Comparison of ENCODE assay signal across 20 mouse cellular contexts in the genomic region with DNA sequence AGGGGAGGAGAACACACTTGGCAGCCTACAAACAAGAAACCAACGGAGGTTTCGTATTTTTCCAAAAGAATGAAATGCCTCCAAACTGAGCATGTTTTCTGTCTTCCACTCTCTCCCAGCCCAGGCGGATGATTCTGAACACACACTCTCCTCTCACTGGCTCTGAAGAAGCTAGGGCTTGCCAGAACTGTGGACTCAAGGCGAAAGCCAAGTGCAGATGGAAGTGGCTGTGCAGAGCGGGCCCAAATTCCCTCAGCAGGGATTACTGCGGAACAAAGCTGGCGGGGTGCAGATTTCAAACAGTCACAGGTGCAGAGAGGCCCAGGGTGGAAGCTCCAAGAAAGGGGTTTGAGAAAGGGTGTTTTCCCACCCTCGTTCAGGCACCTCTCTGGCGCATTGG. TPM values are rescaled to one million over a fixed set of nuclear protein-coding genes. Genes with fewer than 3 reads are reported as not detected.
A peak's percentile ranks its signal among the peaks of the same experiment; 100 is the strongest.
DNase-seq lines count a peak whose midpoint lies in the region; ATAC-seq and TF ChIP-seq lines count a peak whose summit lies in the region.
"Had no signal": no experiment of that assay in that cellular context is flagged by ENCODE, and none has a peak within 500 bp of the region (broad histone marks: within the 10 kb centered on the region; RNA-seq: fewer than 3 reads in every experiment).

No protein-coding gene starts in this region.

- intact Hi-C loops in left cerebral cortex, adult 2 months (cut with DNase I): no loop called here

- H3K4me1 ChIP-seq in hindbrain, postnatal 0 days (ENCODE audit: insufficient read depth, low read length): no peaks in the 10 kb centered on the region
- no peaks in the 10 kb centered on the region for H3K4me1 ChIP-seq in hindbrain, embryonic 10.5 days (replicated peaks)

- H3K4me3 ChIP-seq in hindbrain, postnatal 0 days (ENCODE audit: low read length): no peak overlapping the region
- no peak overlapping the region for H3K4me3 ChIP-seq in hindbrain, embryonic 10.5 days
- H3K4me3 ChIP-seq in left cerebral cortex, adult 2 months: no peak overlapping the region

- no peaks in the 10 kb centered on the region for H3K9me3 ChIP-seq in hindbrain, postnatal 0 days (ENCODE audit: low read length)
- H3K9me3 ChIP-seq in hindbrain, embryonic 10.5 days: no peaks in the 10 kb centered on the region

- no peak for ATAC-seq in hindbrain, postnatal 0 days

- no peak for TF ChIP-seq CTCF in hindbrain, postnatal 0 days (IDR thresholded peaks at IDR 0.05; ENCODE audit: low read depth)
- TF ChIP-seq CTCF in left cerebral cortex, adult 2 months (IDR thresholded peaks at IDR 0.05): no peak

- 68% methylated on average over 9 of the region's 9 CpGs for WGBS in hindbrain, postnatal 0 days
- 78% methylated on average over 9 of the region's 9 CpGs for WGBS in hindbrain, embryonic 10.5 days

- no peak overlapping the region for H3K9ac ChIP-seq in hindbrain, postnatal 0 days (replicated peaks; ENCODE audit: low read length)
- H3K9ac ChIP-seq: liver, embryonic 14.5 days had no signal

- no peaks in the 10 kb centered on the region for H3K36me3 ChIP-seq in hindbrain, postnatal 0 days (ENCODE audit: insufficient read depth, low read length)
- H3K36me3 ChIP-seq in hindbrain, embryonic 10.5 days: no peaks in the 10 kb centered on the region

- H3K27ac ChIP-seq in hindbrain, postnatal 0 days: no peak overlapping the region
- no peak overlapping the region for H3K27ac ChIP-seq in hindbrain, embryonic 10.5 days
- no peak overlapping the region for H3K27ac ChIP-seq in left cerebral cortex, adult 2 months
- H3K27ac ChIP-seq: liver, embryonic 14.5 days had no signal

- no peaks in the 10 kb centered on the region for H3K27me3 ChIP-seq in hindbrain, postnatal 0 days (ENCODE audit: insufficient read depth, low read length)
- 0 out of 2 replicates have a peak, but pooled peaks cover 4% of the 10 kb centered on the region for H3K27me3 ChIP-seq in hindbrain, embryonic 10.5 days (ENCODE audit: insufficient read depth, poor library complexity, severe bottlenecking)

- DNase-seq in cerebellum, postnatal 36 days: peak; percentile 12 to 19
- no peak for DNase-seq in cerebellum, adult 11 months
- peak; percentile 35 for DNase-seq in hindbrain, postnatal 0 days (ENCODE audit: low spot score)
- no peak for DNase-seq in hindbrain, embryonic 10.5 days (ENCODE audit: low spot score)
- DNase-seq in adipocyte (ENCODE audit: low spot score): peak; percentile 50
- peak; percentile 19 to 61 for DNase-seq in gastrocnemius, postnatal 4 days (ENCODE audit: low spot score in 2 of 2)
- no peak for DNase-seq in neural tube, embryonic 10.5 days (ENCODE audit: extremely low spot score, low spot score)
- DNase-seq in left cerebral cortex, adult 2 months (ENCODE audit: extremely low spot score in 1 of 2, low spot score in 2 of 2): no peak
- DNase-seq: adrenal gland, postnatal 36 days had no signal

- H3K4me2 ChIP-seq in hindbrain, postnatal 0 days (ENCODE audit: low read depth, low read length): no peak overlapping the region

RNA-seq across cellular contexts. Expression of gene Plac1, which starts 19.1 kb away (rescaled TPM):
- not detected in 2 replicates for total RNA-seq in hindbrain, postnatal 0 days (2014; rRNA removed)
- polyA plus RNA-seq in hindbrain, postnatal 0 days (2015; fragmentation: Nextera tagmentation; extraction: Ambion mirVana): 0.45 TPM in 1 of 2 replicates, not detected in the other
- polyA plus RNA-seq in hindbrain, embryonic 10.5 days (2016; fragmentation: Nextera tagmentation; extraction: Ambion mirVana): 2.3 and 3.7 TPM in 2 replicates
- 1 to 10 TPM; 1.1 to 1.4 TPM for total RNA-seq in gastrocnemius, postnatal 4 days (2021)
- not detected for total RNA-seq in left cerebral cortex, adult 2 months (2021)
- total RNA-seq: adrenal gland, postnatal 36 days; layer of hippocampus, adult 8-10 months; left cerebral cortex, postnatal 14 days; megakaryocyte, adult 5-6 weeks; midbrain, postnatal 0 days had no signal
- polyA plus RNA-seq: neural tube, embryonic 14.5 days; small intestine, adult 2 months had no signal

RNA-seq across cellular contexts. Expression of gene Fam122b, which starts 48.8 kb away (rescaled TPM):
- 1.8 and 3.1 TPM in 2 replicates for total RNA-seq in hindbrain, postnatal 0 days (2014; rRNA removed)
- polyA plus RNA-seq in hindbrain, postnatal 0 days (2015; fragmentation: Nextera tagmentation; extraction: Ambion mirVana): 2.6 and 3.0 TPM in 2 replicates
- 4.4 and 6.2 TPM in 2 replicates for polyA plus RNA-seq in hindbrain, embryonic 10.5 days (2016; fragmentation: Nextera tagmentation; extraction: Ambion mirVana)
- total RNA-seq in gastrocnemius, postnatal 4 days (2021): 10 to 100 TPM; 15.6 to 24.5 TPM
- total RNA-seq in left cerebral cortex, adult 2 months (2021): 1 to 10 TPM; 4.1 to 4.4 TPM

RNA-seq across cellular contexts. Expression of gene Fam122c, which starts 52.4 kb away (rescaled TPM):
- total RNA-seq in hindbrain, postnatal 0 days (2014; rRNA removed): not detected in 2 replicates
- polyA plus RNA-seq in hindbrain, postnatal 0 days (2015; fragmentation: Nextera tagmentation; extraction: Ambion mirVana): not detected in 2 replicates
- not detected in 2 replicates for polyA plus RNA-seq in hindbrain, embryonic 10.5 days (2016; fragmentation: Nextera tagmentation; extraction: Ambion mirVana)
- not detected for total RNA-seq in gastrocnemius, postnatal 4 days (2021)
- not detected for total RNA-seq in left cerebral cortex, adult 2 months (2021)
- total RNA-seq: adrenal gland, postnatal 36 days; ES-E14; layer of hippocampus, adult 8-10 months; left cerebral cortex, postnatal 14 days; megakaryocyte, adult 5-6 weeks; midbrain, postnatal 0 days had no signal
- polyA plus RNA-seq: C2C12; heart, postnatal 0 days; kidney, embryonic 14.5 days; liver, embryonic 14.5 days; midbrain, postnatal 0 days; neural tube, embryonic 14.5 days; small intestine, adult 2 months had no signal

Comparison
In these comparisons a context has a peak if more than half of its experiments do, and no peak if none do; other contexts are left out.
1. DNase-seq: peak in cerebellum, postnatal 36 days (2 of 2), hindbrain, postnatal 0 days (single experiment), adipocyte (single experiment) and gastrocnemius, postnatal 4 days (2 of 2); none in cerebellum, adult 11 months (single experiment), hindbrain, embryonic 10.5 days (single experiment), neural tube, embryonic 10.5 days (single experiment) and left cerebral cortex, adult 2 months (0 of 2).